Mouse (Mus musculus): ENCODE results near the gene Cmah. TPM values are rescaled to one million over a fixed set of nuclear protein-coding genes. Genes with fewer than 3 reads are reported as not detected.

Cmah gene
- polyA plus RNA-seq, 1 experiment from 2014 or later = 0.13 TPM

GRCm38 (mm10) chr13:24524468-24524867 is 197.3 kb downstream of the Cmah start:
- no peak overlapping the region for H3K9ac ChIP-seq
- no peaks in the 10 kb centered on the region for H3K27me3 ChIP-seq
- WGBS = 66% methylated on average over 1 of the region's 1 CpGs
- peaks cover 20% of the 10 kb centered on the region for H3K4me1 ChIP-seq
- H3K9me3 ChIP-seq (replicated peaks) = no peaks in the 10 kb centered on the region
- H3K36me3 ChIP-seq (ENCODE audit: poor library complexity, severe bottlenecking) = no peaks in the 10 kb centered on the region
- H3K4me2 ChIP-seq = no peak overlapping the region
- H3K4me3 ChIP-seq = no peak overlapping the region
- no peak for ATAC-seq
- no peak overlapping the region for H3K27ac ChIP-seq

GRCm38 (mm10) chr13:24525551-24525950 is 198.3 kb downstream of the Cmah start:
- Histone ChIP-seq H3K4me2 (no peak overlapping the region), H3K4me1 (peaks cover 20% of the 10 kb centered on the region), H3K9me3 (replicated peaks) (no peaks in the 10 kb centered on the region), H3K27ac (no peak overlapping the region), H3K9ac (no peak overlapping the region), H3K27me3 (no peaks in the 10 kb centered on the region), H3K36me3 (ENCODE audit: poor library complexity, severe bottlenecking) (no peaks in the 10 kb centered on the region), H3K4me3 (no peak overlapping the region)
- ATAC-seq = no peak
- WGBS = 78% methylated on average over 3 of the region's 3 CpGs

GRCm38 (mm10) chr13:24526916-24527315 is 199.7 kb downstream of the Cmah start:
- H3K9ac ChIP-seq = no peak overlapping the region
- H3K4me1 ChIP-seq = peaks cover 7% of the 10 kb centered on the region
- no peaks in the 10 kb centered on the region for H3K36me3 ChIP-seq (ENCODE audit: poor library complexity, severe bottlenecking)
- H3K9me3 ChIP-seq (replicated peaks) = no peaks in the 10 kb centered on the region
- WGBS = 81% methylated on average over 2 of the region's 2 CpGs
- no peak overlapping the region for H3K27ac ChIP-seq
- no peak for ATAC-seq
- no peak overlapping the region for H3K4me3 ChIP-seq
- H3K4me2 ChIP-seq = no peak overlapping the region
- no peaks in the 10 kb centered on the region for H3K27me3 ChIP-seq

Other genes starting within 250 kb of the Cmah start
- 20.6 and 25.4 TPM in 2 replicates for gene Carmil1, start 46.6 kb upstream of the Cmah start, polyA plus RNA-seq (2015; fragmentation: Nextera tagmentation; extraction: Ambion mirVana)